Mouse (Mus musculus) lung, postnatal 0 days (tissue): ENCODE measurements around the gene Bag3. TPM values are rescaled to one million over a fixed set of nuclear protein-coding genes. Genes with fewer than 3 reads are reported as not detected.

Experiments
- ATAC-seq: fragments of 200-750 bp; cut with Nextera tagmentation; 2 replicates; pipeline ENCODE4 v1.8.0; 2017; ENCODE audit warnings: moderate library complexity
- DNase-seq: peaks from one replicate; pipeline ENCODE4 v3.0.0-alpha.2; 2016; ENCODE audit warnings: low spot score
- H3K27ac ChIP-seq: fragments of 300-500 bp; sonication (generic); 2 replicates; pipeline ENCODE4 v1.5.1; 2014; ENCODE audit warnings: antibody characterized with exemption, mild to moderate bottlenecking, low read length, mixed read lengths
- H3K27me3 ChIP-seq: fragments of 300-500 bp; sonication (generic); replicated peaks from 2 replicates; pipeline ENCODE4 v1.6.1; 2014; ENCODE audit warnings: low read length, mixed read lengths; ENCODE audit not compliant: insufficient read depth
- H3K36me3 ChIP-seq: fragments of 300-500 bp; sonication (generic); 2 replicates; pipeline ENCODE4 v1.6.1; 2014; ENCODE audit warnings: low read length, mixed read lengths; ENCODE audit not compliant: insufficient read depth
- H3K4me1 ChIP-seq: fragments of 300-500 bp; sonication (generic); 2 replicates; pipeline ENCODE4 v1.6.1; 2014; ENCODE audit warnings: antibody characterized with exemption, low read depth, low read length, mixed read lengths; ENCODE audit not compliant: insufficient read depth
- H3K4me2 ChIP-seq: fragments of 300-500 bp; sonication (generic); replicated peaks from 2 replicates; pipeline ENCODE4 v1.6.1; 2014; ENCODE audit warnings: low read depth, mild to moderate bottlenecking, low read length, moderate library complexity, mixed read lengths
- H3K4me3 ChIP-seq: fragments of 300-500 bp; sonication (generic); 2 replicates; pipeline ENCODE4 v1.5.1; 2014; ENCODE audit warnings: low read depth, low read length
- H3K9ac ChIP-seq: fragments of 300-500 bp; sonication (generic); replicated peaks from 2 replicates; pipeline ENCODE4 v1.6.1; 2014; ENCODE audit warnings: low read depth, mild to moderate bottlenecking
- H3K9me3 ChIP-seq: fragments of 300-500 bp; sonication (generic); 2 replicates; pipeline ENCODE4 v1.6.1; 2016; ENCODE audit warnings: low read length, mixed read lengths
- CTCF ChIP-seq: IDR thresholded peaks from 2 replicates; pipeline ENCODE4 v1.5.1; 2016; ENCODE audit warnings: antibody characterized with exemption, mild to moderate bottlenecking
- EP300 ChIP-seq: IDR thresholded peaks from 2 replicates; pipeline ENCODE4 v1.6.1; 2016; ENCODE audit warnings: antibody characterized with exemption, mild to moderate bottlenecking, control low read depth
- WGBS: fragments of 180-500 bp; shearing (Covaris S2); extraction: QIAGEN DNeasy Blood & Tissue Kit; methylation state at CpG from one replicate; pipeline ENCODE4 v1.1.7; 2014; 5-methylcytosine and 5-hydroxymethylcytosine counted together
- polyA plus RNA-seq: library from polyadenylated mRNA; unstranded; fragments of >200 nt; fragmentation: Nextera tagmentation; extraction: Ambion mirVana; gene quantifications from 2 replicates; pipeline ENCODE4 v1.2.1, GENCODE M21; 2015

Bag3 gene
- 20.3 and 23.7 TPM in 2 replicates for polyA plus RNA-seq

DNA sequence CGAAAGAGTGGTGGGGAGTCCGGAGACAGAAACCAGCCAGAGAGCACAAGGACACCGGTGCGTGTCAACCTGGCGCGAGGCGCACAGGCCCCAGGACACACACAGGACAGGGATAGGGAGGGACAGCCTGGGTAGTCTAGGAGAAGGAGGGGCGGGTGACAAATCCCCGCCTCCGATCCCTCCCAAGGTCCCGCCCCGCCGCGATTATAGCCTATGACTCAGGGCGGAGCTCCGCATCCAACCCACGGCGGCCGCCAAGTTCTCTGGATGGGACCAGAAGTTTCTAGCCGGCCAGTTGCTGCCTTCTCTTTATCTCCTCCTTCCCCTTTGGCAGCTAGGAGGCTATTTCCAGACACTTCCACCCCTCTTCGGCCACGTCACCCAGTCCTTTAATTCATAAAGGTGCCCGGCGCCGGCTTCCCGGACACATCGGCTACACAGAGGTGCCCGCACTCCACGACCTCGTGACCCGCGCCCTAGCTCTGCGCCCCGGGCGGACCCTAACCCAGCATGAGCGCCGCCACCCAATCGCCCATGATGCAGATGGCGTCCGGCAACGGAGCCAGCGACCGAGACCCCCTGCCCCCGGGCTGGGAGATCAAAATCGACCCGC lies at the start of gene Bag3:
Gene Bag3, plus strand, starts transcription at position 268 of the 613 bp plus-strand sequence.
- peak; percentile 97 for ATAC-seq
- Histone ChIP-seq H3K9ac (peak within 1 kb of the TSS; percentile 92), H3K9me3 (no peaks in the 10 kb centered on the region), H3K36me3 (no peaks in the 10 kb centered on the region), H3K4me3 (peak within 1 kb of the TSS; percentile 87), H3K4me2 (peak within 1 kb of the TSS; percentile 87), H3K4me1 (peaks cover 12% of the 10 kb centered on the region; the same call in 1 of the 2 replicates), H3K27me3 (no peaks in the 10 kb centered on the region), H3K27ac (peak within 1 kb of the TSS; percentile 99)
- peak; percentile 98 for DNase-seq
- TF ChIP-seq CTCF (peak; percentile 24; the same call in 1 of the 2 replicates), EP300 (no peak)
- WGBS, result under 1% methylated on average over 46 of the region's 46 CpGs

DNA sequence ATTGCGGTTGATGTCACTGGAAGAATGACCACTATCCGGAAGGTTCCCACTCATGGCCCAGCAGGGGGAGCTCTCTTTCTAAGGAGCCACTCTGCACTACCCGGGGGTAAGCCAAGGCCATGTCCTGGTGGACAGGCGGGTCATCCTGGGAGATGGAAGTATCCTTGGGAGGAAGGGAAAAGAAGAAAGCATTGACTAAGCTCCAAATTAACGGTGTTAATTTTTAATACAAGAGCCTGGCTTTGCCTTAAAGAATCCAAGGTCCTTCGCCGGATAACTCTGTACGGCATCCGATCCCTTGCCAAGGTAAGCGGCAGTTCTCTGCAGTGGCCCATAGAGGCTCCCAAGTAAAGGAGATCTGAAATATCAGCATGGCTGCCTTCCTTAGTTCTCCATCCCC lies 49.1 kb upstream of the Bag3 start:
- no peak overlapping the region for H3K4me3 ChIP-seq
- no peaks in the 10 kb centered on the region for H3K27me3 ChIP-seq
- H3K36me3 ChIP-seq, result no peaks in the 10 kb centered on the region
- H3K4me1 ChIP-seq, result no peaks in the 10 kb centered on the region
- DNase-seq, result peak; percentile 77
- ATAC-seq, result peak; percentile 87
- no peak overlapping the region for H3K9ac ChIP-seq
- WGBS, result 46% methylated on average over 10 of the region's 10 CpGs
- TF ChIP-seq CTCF, result peak; percentile 79
- no peak for TF ChIP-seq EP300
- no peaks in the 10 kb centered on the region for H3K9me3 ChIP-seq
- no peak overlapping the region for H3K4me2 ChIP-seq
- H3K27ac ChIP-seq, result no peak overlapping the region

DNA sequence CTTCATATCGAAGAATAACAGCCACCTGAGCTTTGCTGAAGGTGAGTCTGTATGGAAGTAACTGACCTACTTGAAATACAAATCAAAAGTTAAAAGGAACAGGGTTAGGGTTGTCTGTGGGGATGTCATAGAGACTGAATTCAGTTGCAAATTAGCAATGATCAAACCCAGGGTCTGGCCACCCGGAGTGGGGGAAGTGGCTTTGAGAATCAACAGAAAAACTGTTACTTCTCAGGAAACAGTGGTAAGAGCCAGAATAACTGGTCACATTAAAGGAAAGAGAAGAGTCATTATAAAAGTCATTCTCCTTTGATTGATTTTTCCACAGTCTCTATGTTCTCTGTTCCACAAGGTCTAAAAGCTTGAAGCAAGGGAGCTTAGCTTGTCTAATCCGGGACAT lies 34.4 kb upstream of the Bag3 start:
- Histone ChIP-seq H3K27me3 (no peaks in the 10 kb centered on the region), H3K4me3 (no peak overlapping the region), H3K36me3 (no peaks in the 10 kb centered on the region), H3K4me2 (no peak overlapping the region), H3K4me1 (no peaks in the 10 kb centered on the region), H3K27ac (no peak overlapping the region), H3K9me3 (no peaks in the 10 kb centered on the region), H3K9ac (no peak overlapping the region)
- no peak for DNase-seq
- no peak for ATAC-seq
- TF ChIP-seq CTCF, result no peak
- TF ChIP-seq EP300, result no peak
- WGBS, result 97% methylated on average over 3 of the region's 3 CpGs

DNA sequence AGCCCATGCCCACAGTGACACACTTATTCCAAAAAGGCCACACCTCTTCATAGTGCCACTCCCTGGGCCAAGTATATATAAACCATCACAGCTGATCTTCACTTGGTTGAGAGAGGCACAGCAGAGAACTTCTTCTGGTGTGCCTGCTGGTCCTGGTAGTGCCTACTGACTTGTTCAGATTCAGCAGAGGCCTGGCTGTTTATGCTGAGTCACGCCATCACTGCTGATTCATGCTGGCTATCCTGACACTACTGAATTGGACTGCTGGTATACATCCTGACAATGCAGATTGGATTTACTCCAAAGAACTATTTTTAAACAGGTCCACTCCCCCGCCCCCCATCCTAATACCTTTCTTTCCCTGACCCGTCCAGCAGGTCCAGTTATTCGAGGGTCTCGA lies 28.9 kb upstream of the Bag3 start:
- Histone ChIP-seq H3K9me3 (no peaks in the 10 kb centered on the region), H3K4me1 (no peaks in the 10 kb centered on the region), H3K4me2 (no peak overlapping the region), H3K36me3 (no peaks in the 10 kb centered on the region), H3K4me3 (no peak overlapping the region), H3K27me3 (no peaks in the 10 kb centered on the region), H3K27ac (no peak overlapping the region), H3K9ac (no peak overlapping the region)
- TF ChIP-seq CTCF (no peak), EP300 (no peak)
- DNase-seq, result no peak
- 89% methylated on average over 5 of the region's 5 CpGs for WGBS
- ATAC-seq, result no peak

DNA sequence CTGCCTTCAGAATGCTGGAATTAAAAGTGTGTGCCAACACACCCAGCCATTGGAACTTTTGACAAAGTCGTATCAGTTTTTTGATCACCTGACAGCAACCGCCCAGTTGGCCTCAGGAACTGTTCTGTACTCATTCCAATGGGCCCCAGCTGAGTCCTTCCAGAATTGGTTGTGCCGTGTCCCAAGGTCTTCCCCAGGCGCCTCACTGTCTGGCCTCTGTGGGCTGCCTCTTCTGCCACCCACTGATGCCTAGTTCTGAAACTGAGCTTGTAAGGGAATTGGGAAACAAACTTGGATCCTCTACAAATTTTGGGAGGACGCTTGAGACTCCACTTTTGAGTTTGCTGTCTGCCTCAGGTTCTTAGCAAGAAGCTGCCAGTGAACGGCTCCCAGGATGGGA lies 23.6 kb upstream of the Bag3 start:
- DNase-seq (no peak), ATAC-seq (no peak)

DNA sequence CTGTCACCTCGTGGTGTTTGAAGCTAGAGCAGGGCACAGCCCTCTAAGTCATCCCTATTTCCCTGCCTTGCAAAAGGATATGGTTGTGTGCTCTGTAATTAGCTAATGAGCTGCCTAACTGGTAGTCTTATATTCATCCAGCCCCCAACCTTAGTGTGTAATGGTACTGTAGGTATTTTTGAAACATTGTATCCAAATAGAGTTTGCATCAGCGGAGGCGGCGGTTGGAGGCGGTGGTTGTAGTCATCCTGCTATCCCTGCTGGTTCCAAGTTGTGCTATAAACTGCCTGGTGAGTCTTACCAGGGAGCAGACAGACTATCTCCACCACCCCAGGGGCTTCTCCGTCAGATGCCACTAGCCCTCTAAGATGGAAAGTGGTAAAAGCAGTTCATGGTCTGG lies 19.3 kb upstream of the Bag3 start:
- 83% methylated on average over 6 of the region's 6 CpGs for WGBS
- TF ChIP-seq EP300, result no peak
- no peak for TF ChIP-seq CTCF
- no peak for ATAC-seq

More for the DNA sequence above, 23.6 kb upstream of the Bag3 start:
- WGBS, result 69% methylated on average over 6 of the region's 6 CpGs
- Histone ChIP-seq H3K27me3 (no peaks in the 10 kb centered on the region), H3K36me3 (no peaks in the 10 kb centered on the region), H3K4me3 (no peak overlapping the region), H3K9me3 (no peaks in the 10 kb centered on the region), H3K27ac (no peak overlapping the region), H3K4me1 (no peaks in the 10 kb centered on the region), H3K9ac (no peak overlapping the region), H3K4me2 (no peak overlapping the region)
- TF ChIP-seq EP300 (no peak), CTCF (no peak)

More for the DNA sequence above, 19.3 kb upstream of the Bag3 start:
- DNase-seq, result no peak
- H3K27ac ChIP-seq, result no peak overlapping the region
- H3K9me3 ChIP-seq, result no peaks in the 10 kb centered on the region
- H3K36me3 ChIP-seq, result no peaks in the 10 kb centered on the region
- H3K9ac ChIP-seq, result no peak overlapping the region
- no peak overlapping the region for H3K4me2 ChIP-seq
- no peaks in the 10 kb centered on the region for H3K27me3 ChIP-seq
- H3K4me3 ChIP-seq, result no peak overlapping the region
- H3K4me1 ChIP-seq, result no peaks in the 10 kb centered on the region
